Mouse (Mus musculus) spleen, postnatal 10 days (tissue): ENCODE results near the gene Cstl1.
"Not testable (repeated sequence)": the region's sequence is repeated elsewhere in the genome, so short reads cannot be mapped to it uniquely, and the experiment has no call there.

ENCODE experiments used
- DNase-seq, 2 experiments: peaks; one replicate each; pipeline ENCODE4 v3.0.0; 2021 to 2022; ENCODE audit warnings: low spot score in 2 of 2

Gene Cstl1

GRCm38 (mm10) chr2:148750058-148750457, at the start of gene Cstl1:
TSS of gene Cstl1 (plus strand) at chr2:148750358.
- DNase-seq, result no peak

- no peak for DNase-seq
These were observed 43.6 kb upstream of the Cstl1 start for GRCm38 (mm10) chr2:148706409-148707201.

GRCm38 (mm10) chr2:148707202-148707530, 43.0 kb upstream of the Cstl1 start:
- DNase-seq, result no peak

- no peak for DNase-seq
These were observed 37.8 kb upstream of the Cstl1 start for GRCm38 (mm10) chr2:148712326-148712725.

- DNase-seq, result no peak
These were observed 33.1 kb upstream of the Cstl1 start for GRCm38 (mm10) chr2:148717072-148717471.

- no peak for DNase-seq
These were observed 30.7 kb upstream of the Cstl1 start for GRCm38 (mm10) chr2:148719271-148719995.

- DNase-seq, result peak in 1 of 2 experiments; percentile 17
These were observed 18.4 kb upstream of the Cstl1 start for GRCm38 (mm10) chr2:148731614-148732326.

GRCm38 (mm10) chr2:148732327-148733000, 17.7 kb upstream of the Cstl1 start, which contains the start of gene Napb:
TSS of gene Napb (minus strand) at chr2:148732467.
- peak; percentile 32 to 69 for DNase-seq

GRCm38 (mm10) chr2:148743001-148743400, 7.2 kb upstream of the Cstl1 start:
- DNase-seq, result no peak

GRCm38 (mm10) chr2:148743846-148744407, 6.2 kb upstream of the Cstl1 start:
- no peak for DNase-seq

GRCm38 (mm10) chr2:148751893-148752813, 2.0 kb downstream of the Cstl1 start:
- peak; percentile 47 to 73 for DNase-seq

GRCm38 (mm10) chr2:148754310-148754846, 4.2 kb downstream of the Cstl1 start:
- DNase-seq, result no peak

GRCm38 (mm10) chr2:148763648-148764388, 13.7 kb downstream of the Cstl1 start:
- DNase-seq, result peak in 1 of 2 experiments; percentile 25

GRCm38 (mm10) chr2:148771397-148771796, 21.2 kb downstream of the Cstl1 start, which contains the start of gene Cst11:
TSS of gene Cst11 (minus strand) at chr2:148771497.
- not testable (repeated sequence) for DNase-seq

GRCm38 (mm10) chr2:148781709-148782108, 31.6 kb downstream of the Cstl1 start, which contains the start of gene 8030411F24Rik:
TSS of gene 8030411F24Rik (plus strand) at chr2:148782009.
- DNase-seq, result no peak

- DNase-seq, result no peak
These were observed 39.0 kb downstream of the Cstl1 start, which contains the start of gene Cst12 for GRCm38 (mm10) chr2:148789142-148789541. TSS of gene Cst12 (plus strand) at chr2:148789361.

GRCm38 (mm10) chr2:148798485-148798884, 48.3 kb downstream of the Cstl1 start, which contains the start of gene Cst8:
TSS of gene Cst8 (plus strand) at chr2:148798785.
- no peak for DNase-seq

GRCm38 (mm10) chr2:148801491-148801921, 51.3 kb downstream of the Cstl1 start:
- no peak for DNase-seq
